Mouse (Mus musculus) bone marrow macrophage, adult 2 months (primary cell): ENCODE results near the gene Sall4. TPM values are rescaled to one million over a fixed set of nuclear protein-coding genes. Genes with fewer than 3 reads are reported as not detected.
"Not testable (repeated sequence)": the region's sequence is repeated elsewhere in the genome, so short reads cannot be mapped to it uniquely, and the experiment has no call there.

Experiments
- H3K27ac ChIP-seq: 2 replicates; pipeline ENCODE4 v1.5.1; 2012; ENCODE audit warnings: low read depth, low read length; ENCODE audit not compliant: insufficient read depth
- H3K4me1 ChIP-seq: 2 replicates; pipeline ENCODE4 v1.6.1; 2012; ENCODE audit warnings: low read length; ENCODE audit not compliant: control insufficient read depth, insufficient read depth
- H3K4me3 ChIP-seq: 2 replicates; pipeline ENCODE4 v1.5.1; 2012; ENCODE audit warnings: mild to moderate bottlenecking, low read length, moderate library complexity; ENCODE audit not compliant: insufficient read depth
- CTCF ChIP-seq: IDR thresholded peaks from 2 replicates; pipeline ENCODE4 v1.5.1; 2012; ENCODE audit warnings: low read depth, mild to moderate bottlenecking, low read length, moderate library complexity
- POLR2A ChIP-seq: IDR thresholded peaks from 2 replicates; pipeline ENCODE4 v1.6.1; 2012; ENCODE audit warnings: mild to moderate bottlenecking, low read depth, low read length, borderline replicate concordance
- polyA plus RNA-seq: library from polyadenylated mRNA; stranded (reverse); fragments of >200 nt; gene quantifications from 2 replicates; pipeline ENCODE4 v1.2.4, GENCODE M21; 2012; ENCODE audit not compliant: missing spikeins, insufficient read depth, insufficient read length

Gene Sall4
- polyA plus RNA-seq, 1 experiment, result not detected

- TF ChIP-seq CTCF (no peak), POLR2A (no peak)
- no peak overlapping the region for H3K4me3 ChIP-seq
- H3K4me1 ChIP-seq, result no peaks in the 10 kb centered on the region
- no peak overlapping the region for H3K27ac ChIP-seq
Observed at GRCm38 (mm10) chr2:168761954-168762353, 5.8 kb downstream of the Sall4 start.

GRCm38 (mm10) chr2:168761141-168761540 lies 6.6 kb downstream of the Sall4 start:
- H3K4me1 ChIP-seq, result no peaks in the 10 kb centered on the region
- no peak overlapping the region for H3K4me3 ChIP-seq
- no peak for TF ChIP-seq POLR2A
- TF ChIP-seq CTCF, result no peak
- H3K27ac ChIP-seq, result no peak overlapping the region

GRCm38 (mm10) chr2:168744406-168744805 lies 23.3 kb downstream of the Sall4 start:
- not testable (repeated sequence) for H3K27ac ChIP-seq, H3K4me3 ChIP-seq, H3K4me1 ChIP-seq

- Histone ChIP-seq H3K4me1 (no peaks in the 10 kb centered on the region), H3K27ac (no peak overlapping the region), H3K4me3 (no peak overlapping the region)
- TF ChIP-seq POLR2A (no peak), CTCF (peak; percentile 68)
Observed at GRCm38 (mm10) chr2:168742649-168743048, 25.1 kb downstream of the Sall4 start.

DNA sequence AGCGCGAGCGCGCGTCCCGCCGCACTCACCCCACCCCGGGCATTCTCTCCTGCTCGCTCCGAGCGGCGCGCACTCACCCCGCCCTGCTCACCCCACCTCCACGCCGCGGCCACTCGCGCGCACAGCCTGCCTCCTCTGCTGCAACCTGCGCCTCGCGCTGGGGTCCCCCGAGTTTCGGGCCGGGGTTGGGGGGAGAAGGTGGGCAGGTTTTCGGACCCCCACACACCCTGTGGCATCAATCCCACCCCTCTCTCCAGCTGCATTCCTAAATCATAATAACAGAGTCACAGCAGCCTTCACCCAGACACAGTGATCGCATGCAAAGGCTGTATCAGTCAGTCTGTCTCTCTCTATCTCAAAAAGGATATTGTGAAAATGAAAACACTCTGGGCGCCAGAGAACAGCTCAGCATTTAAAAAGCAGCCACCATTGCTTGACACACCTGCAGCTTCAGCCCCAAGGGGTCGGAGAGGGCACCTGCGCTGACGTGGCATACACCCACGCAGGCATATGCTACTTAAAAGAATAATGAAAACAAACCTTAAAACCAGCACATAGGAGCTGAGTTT lies 25.6 kb downstream of the Sall4 start, which contains the start of gene Atp9a:
Atp9a (minus strand) TSS at position 351 of the 569 bp plus-strand sequence.
- peak within 1 kb of the TSS; percentile 11; the same call in 1 of the 2 replicates for H3K4me3 ChIP-seq
- H3K27ac ChIP-seq, result no peak within 1 kb of the TSS
- TF ChIP-seq CTCF, result no peak
- TF ChIP-seq POLR2A, result no peak
- H3K4me1 ChIP-seq, result no peaks in the 10 kb centered on the region

DNA sequence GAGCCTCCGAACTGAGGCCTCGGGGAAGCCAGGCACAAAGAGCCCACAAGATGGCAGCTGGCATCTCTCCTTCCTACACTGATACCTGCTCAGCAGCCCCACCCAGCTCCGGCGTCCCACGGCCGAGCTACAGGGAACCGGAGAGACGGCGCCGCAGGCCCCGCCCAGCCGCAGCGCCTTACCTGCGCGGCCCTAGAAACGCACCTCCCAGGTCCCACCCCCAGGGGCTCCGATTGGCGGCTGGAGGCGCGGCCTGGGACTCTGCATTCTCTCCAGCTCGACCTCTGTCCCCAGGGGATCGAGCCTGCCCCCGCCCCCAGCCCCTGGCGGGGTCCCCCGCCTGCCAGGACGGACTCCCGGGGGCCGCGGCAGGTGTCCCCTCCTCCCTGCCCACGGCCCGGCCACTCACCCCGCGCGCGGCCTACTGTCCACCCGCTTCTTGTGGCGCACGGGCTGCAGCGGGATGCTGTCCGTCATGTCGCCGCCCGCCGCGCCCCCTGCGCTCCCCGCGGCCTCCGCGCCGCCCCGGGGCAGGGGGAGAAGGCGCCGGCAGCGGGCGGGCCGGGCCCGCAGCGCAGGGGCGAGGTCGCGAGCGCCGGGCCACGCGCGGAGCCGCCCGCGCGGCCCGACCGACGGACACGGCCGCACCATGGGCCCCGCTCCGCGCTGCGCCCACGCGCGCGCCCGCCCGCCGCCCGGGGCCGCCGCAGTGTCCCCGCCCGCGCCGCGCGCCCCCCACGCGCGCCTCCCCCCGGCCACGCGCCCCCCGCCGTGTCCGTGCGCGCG lies 26.3 kb downstream of the Sall4 start:
- TF ChIP-seq POLR2A (no peak), CTCF (no peak)
- Histone ChIP-seq H3K4me1 (no peaks in the 10 kb centered on the region), H3K27ac (no peak overlapping the region), H3K4me3 (peak overlapping the region; percentile 11; the same call in 1 of the 2 replicates)

- TF ChIP-seq CTCF, result no peak
- TF ChIP-seq POLR2A, result no peak
- Histone ChIP-seq H3K27ac (no peak overlapping the region), H3K4me1 (no peaks in the 10 kb centered on the region), H3K4me3 (no peak overlapping the region)
Observed at GRCm38 (mm10) chr2:168740496-168740895, 27.2 kb downstream of the Sall4 start.

GRCm38 (mm10) chr2:168738854-168739253 lies 28.9 kb downstream of the Sall4 start:
- TF ChIP-seq CTCF (no peak), POLR2A (no peak)
- no peak overlapping the region for H3K27ac ChIP-seq
- no peak overlapping the region for H3K4me3 ChIP-seq
- H3K4me1 ChIP-seq, result no peaks in the 10 kb centered on the region

DNA sequence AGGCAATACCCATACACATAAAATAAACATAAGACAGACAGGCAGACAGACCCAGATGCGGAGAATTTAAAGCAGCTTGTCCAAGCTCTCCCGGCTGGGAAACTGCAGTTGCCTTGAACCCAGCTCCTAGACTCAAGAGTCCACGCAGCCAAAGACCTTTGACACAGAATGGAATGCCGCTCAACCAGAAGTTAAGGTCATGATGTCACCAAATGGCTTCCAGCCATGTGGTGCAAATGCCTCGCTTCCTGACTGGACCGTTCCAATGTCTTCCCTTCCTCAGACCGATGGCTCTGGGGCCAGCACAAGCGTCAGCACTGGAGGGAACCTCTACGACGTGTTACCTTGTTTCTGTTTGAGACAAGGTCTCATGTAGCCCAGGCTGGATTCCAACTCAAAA lies 29.9 kb downstream of the Sall4 start:
- no peak overlapping the region for H3K4me3 ChIP-seq
- no peak overlapping the region for H3K27ac ChIP-seq
- H3K4me1 ChIP-seq, result no peaks in the 10 kb centered on the region
- TF ChIP-seq CTCF, result no peak
- no peak for TF ChIP-seq POLR2A

GRCm38 (mm10) chr2:168734023-168734422 lies 33.7 kb downstream of the Sall4 start:
- Histone ChIP-seq H3K4me3 (no peak overlapping the region), H3K27ac (no peak overlapping the region), H3K4me1 (no peaks in the 10 kb centered on the region)
- no peak for TF ChIP-seq CTCF
- TF ChIP-seq POLR2A, result no peak
